Mouse (Mus musculus): ENCODE results near the gene Ndnf.

Gene Ndnf

DNA sequence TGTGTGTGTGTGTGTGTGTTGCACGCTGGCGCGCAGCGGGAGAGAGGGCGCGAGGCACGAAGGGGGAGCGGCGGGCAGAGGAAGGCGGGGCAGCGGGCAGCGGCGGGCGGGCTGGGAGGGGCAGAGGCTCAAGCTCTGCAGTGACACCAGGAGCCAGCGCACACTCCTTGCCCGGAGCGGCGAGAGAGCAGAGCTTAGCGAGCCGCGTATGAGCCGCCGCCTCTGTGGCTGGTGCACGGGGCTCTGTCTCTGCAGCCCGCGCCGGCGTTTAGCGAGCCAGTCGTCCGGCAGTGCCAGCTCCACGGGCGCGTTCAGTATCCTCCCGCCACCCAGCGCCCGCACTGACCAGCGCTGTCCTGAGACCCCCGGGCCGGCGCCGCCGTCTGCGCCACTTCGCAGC is at the start of gene Ndnf:
Gene Ndnf (plus strand): TSS at position 140 of the 400 bp plus-strand sequence.
- no peak for DNase-seq (ENCODE audit: low read depth, low spot score)

DNA sequence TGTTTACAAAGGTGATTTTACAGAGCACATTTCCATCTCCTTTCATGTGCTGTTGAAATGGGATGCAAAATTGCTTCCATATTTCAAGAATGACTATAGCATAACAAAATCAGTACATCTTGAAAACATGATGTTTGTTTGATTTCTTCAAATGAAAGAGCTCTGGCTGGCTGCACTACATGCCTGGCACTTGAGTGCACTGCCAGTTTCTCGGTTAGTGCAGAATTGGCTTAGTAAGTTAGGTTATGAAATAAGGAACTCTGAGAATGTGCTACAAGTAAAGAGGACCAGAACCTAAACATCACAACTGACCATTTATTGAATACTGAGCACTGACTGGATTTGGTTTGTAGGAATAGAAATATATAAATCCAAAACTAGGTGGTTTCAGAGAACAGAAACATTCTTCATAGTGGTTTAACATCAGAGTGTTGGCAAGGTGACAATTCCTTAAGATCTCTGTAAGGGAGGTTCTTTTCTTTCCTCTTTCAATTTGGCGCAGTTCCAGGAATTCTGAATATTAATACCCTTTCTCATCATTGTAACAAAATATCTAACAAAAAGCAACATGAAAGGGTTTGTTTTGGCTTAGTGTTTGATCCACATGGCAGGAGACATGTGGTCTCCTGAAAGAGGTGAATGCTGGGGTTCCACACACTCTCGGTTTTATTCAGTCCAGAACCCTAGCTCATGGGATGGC is 48.2 kb upstream of the Ndnf start:
- no peak for DNase-seq (ENCODE audit: low read depth, low spot score)

DNA sequence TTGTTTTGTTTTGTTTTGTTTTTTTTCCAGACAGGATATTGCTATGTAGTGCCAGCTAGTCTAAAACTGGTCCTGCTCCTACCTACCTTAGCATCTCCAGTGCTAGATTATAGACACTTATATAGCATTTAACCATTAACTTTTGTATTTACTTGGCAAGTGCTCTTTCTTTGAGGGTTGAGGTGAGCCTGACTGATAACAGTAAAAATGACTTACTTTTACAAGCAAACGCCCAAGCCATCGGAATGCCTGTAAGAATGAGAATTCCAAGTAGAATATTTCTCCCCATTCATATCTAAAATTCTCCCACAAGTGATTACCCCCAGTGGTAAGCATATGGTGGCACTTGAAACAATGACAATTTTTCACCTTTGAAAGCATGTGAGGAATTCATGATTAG is 40.8 kb upstream of the Ndnf start:
- DNase-seq (ENCODE audit: low read depth, low spot score), result no peak

DNA sequence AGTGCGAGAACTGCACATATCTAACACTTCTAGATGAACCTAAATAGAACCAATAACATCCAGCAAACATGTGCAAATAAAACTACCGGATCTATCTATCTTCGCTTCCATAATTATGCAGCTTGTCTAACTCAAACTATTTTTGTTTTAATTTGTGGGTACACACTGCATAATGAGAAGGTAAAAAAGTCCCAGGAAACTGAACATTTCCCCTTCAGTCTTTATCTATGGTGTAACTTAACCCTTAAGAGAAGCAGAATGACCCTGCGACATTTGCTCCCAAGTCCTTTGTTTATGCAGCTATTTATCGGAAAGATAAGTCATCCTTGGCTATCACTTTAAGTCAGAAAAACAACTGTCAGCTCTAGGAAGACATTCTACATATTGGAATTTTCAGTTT is 39.2 kb upstream of the Ndnf start:
- no peak for DNase-seq (ENCODE audit: low read depth, low spot score)

DNA sequence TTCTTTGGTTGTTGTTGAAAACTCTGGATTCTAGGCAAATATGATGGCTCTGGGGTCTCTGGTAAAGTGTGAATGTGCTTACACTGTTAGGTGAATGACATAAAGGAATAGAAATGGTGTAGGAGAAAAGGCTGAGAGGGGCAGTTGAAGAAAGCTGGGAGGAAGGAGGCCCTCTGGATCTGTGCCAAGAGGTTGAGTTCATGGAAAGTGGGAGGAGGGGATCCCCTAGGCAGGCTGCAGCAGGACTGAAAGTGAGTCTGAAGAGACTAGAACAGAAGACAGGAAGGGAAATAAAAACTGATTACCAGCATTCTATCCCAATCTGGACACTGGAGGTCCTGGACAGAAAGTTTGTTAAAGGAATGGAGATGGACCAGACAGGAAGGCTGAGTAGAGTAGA is 29.0 kb upstream of the Ndnf start:
- DNase-seq (ENCODE audit: low read depth, low spot score), result no peak

DNA sequence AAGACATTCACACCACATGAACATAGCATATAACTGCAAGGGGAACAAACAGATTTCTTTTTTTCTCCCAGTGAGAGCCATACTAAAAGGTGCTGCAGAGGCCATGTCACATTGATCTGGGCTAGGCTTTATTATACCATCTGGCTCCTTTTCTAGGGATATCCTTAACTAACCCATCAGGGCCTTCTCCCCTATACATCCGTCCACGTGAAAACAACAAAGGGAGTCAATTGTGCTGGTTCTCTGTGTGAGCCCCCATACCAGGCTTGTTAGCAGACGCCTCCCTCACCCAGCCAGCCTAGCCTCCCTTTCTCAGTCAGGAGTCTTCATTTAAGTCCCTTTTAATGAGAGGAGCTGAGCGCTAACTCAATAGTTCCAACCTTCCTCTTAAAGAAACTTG is 27.3 kb upstream of the Ndnf start:
- DNase-seq (ENCODE audit: low read depth, low spot score), result no peak

DNA sequence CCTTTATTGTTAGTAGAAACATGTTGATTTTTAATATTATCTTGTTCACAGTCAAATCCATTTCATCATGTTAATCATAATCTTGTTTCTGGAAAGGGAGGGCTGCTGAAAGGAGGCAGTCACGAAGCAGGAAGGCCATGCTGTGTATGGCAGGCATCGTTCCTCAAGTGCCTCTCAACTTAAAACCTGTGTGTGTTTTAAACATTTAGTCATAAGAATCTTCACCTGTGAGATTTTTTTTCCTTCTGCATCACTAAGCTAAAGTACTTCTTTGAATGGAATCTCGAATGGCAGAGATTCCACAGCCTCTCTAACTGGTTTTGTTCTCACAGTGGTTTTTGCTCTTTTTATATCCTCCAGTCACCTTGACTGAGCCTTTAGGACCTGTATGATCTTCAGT is 25.0 kb upstream of the Ndnf start:
- DNase-seq (ENCODE audit: low read depth, low spot score), result no peak

DNA sequence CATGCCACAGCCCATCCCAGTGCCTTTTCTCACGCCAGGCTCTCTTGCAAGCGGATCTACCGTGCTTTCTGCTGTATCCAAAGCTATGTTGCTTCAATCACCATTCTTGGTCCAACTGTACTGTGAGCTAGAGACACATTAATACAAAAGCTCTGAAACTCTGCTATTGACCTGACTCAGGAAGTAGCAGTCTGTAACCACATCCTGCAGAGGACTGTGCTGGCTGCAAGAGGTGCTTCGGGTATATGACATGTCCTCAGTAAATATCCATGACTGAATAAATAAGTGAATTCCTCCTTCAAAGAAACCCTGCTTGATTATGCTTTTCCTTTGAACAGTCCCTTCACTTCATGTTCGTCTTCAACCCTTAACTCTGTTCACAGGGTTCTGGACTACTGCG is 23.7 kb upstream of the Ndnf start:
- no peak for DNase-seq (ENCODE audit: low read depth, low spot score)

DNA sequence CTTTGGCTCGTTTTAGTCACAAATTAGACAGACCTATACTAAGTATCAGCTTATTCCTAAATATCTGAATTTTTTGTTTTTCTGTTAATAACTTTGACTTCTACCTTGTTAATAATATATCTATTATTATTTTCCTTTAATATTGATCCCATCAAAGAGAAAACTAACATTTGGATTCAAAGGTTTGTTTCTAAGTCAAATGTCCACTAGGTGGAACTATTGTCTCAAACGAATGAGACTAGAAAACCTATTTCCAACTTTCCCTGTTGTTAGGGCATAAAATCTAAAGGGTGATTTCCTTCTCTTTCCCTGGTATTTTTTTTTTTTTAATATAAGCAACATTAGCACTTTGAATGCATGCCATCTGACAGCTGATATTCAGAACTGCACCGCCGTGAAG is 20.0 kb upstream of the Ndnf start:
- no peak for DNase-seq (ENCODE audit: low read depth, low spot score)

DNA sequence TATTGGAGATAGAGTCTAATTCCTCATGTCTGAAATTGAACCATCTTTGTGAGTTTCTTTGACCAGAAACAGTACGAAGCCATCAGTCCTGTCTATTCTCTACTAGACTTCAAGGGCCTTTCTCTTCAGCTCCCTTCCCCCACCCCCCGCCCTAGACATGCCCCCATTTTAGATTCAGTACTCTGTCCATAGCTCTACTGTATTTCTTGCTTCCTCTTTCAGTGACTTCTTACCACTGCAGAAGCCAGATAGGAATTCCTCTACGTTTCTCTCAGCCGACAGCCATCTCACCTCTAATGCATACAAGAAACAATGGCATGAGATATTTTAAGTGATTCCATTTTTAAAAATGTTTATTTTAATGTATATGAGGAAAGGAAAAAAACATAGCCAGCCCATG is 10.1 kb upstream of the Ndnf start:
- no peak for DNase-seq (ENCODE audit: low read depth, low spot score)

DNA sequence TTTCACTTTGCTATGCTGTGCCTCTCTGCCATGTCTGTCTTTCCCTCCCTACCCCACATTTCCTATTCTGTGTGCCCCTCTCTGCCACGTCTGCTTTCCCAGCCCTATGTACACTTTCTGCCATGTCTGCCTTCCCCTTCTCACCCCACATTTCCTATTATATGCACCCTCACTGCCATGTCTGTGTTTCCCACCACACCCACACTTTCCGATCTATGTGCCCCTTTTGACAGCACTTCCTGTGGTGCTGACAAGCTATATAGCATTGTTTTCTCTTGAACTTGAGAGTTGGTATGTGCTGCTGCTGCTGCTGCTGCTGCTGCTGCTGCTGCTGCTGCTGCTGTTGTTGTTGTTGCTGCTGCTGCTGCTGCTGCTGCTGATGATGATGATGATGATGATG is 9.3 kb upstream of the Ndnf start:
- DNase-seq (ENCODE audit: low read depth, low spot score), result no peak

DNA sequence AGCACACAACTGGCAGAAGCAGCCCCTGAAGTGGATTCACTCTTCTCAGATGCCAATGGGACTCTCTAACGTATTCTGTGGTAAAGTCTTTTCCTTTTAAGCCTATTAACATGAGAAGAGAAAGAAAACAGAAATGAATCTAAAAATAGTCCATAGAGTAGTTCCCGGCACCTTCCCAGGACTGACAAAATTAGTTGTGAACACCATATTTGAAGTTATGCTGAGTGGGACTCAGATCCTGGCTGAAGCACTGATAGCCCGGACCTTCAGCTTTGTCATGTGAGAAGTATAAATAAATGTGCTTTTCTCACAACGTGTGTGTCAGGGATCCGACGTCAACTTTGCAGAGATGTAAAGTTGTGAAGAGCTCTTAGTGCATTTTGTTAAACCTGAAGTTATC is 7.4 kb upstream of the Ndnf start:
- DNase-seq (ENCODE audit: low read depth, low spot score), result no peak

DNA sequence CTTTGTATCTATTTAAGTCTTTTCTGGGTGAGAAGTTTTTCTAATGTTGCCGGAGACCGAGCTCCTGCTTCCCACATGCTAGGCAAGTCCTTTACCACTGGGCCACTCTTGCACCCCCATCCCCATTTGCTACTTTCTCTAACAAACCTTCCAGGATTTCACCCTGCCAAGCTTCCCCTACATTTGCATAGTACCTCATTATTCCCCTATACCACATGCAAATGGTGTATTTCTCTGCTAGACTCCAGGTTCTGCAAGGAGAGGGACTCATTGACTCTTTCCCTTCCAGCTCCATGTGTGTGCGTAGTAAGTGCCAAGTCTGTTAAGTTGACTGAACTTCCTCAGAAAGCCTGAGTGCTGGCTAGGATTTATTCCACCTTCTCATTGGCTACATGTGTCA is 5.1 kb upstream of the Ndnf start:
- DNase-seq (ENCODE audit: low read depth, low spot score), result no peak

DNA sequence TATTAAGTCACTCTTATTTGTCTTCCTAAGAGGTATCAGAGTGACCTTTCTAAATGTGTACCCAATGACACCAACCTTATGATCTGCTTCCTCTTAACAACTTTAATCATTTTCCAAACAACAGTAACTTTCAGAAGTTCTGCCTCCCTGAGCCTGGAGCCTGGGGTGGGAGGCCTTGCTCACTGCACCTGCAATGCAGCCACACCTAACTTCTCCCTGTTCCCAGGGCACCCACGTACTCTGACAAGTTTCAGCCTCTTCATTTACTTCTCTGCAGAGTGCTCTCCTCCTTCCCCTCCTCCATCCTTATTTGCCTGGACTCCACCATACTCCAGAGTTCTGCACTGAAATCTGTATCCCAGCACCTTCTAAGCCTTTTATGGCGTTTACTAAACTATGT is 1.4 kb upstream of the Ndnf start:
- DNase-seq (ENCODE audit: low read depth, low spot score), result no peak

DNA sequence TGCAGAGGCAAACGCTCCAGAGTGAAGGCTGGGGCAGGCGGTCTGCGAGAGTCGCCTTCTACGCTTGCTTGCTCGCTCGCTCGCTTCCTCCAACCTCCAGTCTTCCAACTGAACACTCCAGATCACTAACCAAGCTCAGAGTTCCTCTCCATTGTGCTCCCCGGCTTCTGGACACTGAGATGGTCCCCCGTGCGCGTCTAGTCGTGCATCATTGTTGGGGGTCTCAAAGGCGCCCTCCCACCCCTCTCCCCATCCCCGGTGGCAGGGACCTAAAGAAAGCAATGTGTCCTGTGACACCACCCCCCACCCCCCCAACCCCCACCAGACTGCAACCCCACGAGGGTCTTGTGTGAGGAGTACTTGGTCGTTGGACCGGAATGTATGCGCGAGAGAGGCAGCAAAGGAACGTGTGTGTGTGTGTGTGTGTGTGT is 394 bp upstream of the Ndnf start:
- no peak for DNase-seq (ENCODE audit: low read depth, low spot score)

DNA sequence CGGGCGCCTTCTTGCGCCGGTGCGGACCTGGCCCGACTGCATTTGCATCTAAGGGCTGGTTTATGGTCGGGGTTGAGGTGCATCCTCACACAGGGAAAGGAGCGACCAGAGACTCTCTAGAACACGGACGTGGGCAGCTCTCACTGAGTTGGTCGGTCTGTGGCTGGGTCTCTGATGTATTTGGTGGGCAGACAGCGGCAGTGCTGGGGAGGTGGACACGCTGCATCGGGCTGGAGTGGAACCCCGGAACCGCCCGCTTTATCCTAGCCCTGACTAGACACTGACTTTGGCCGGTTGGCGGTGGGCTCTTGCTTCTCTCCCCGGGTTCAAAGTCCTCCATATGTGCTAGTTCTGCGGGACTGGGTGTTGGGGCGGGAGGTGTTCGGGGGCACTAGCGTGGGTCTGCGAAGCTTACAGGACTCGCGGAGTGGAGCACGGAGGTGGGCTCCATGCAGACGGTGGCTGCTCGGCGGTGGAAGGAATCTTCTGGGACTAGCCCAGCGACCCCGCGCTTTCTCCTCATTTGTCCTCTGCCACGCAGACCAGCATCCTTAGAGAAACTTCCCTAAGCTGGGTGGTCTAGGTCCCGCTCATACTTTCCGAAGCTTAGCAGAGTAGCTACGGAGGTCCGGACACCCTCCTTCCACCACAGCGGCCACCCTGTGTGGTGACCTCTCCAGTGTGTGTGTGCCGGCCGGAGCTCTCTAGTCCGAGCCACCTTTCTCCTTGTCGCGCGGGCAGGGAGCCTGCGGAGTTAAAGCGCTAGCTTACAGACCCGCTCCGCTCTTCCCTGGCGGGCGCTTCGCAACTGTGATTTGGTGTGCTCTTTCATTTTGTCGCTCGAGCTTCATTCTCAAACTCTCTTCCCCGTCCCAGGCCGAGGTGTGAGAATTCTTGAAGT is 991 bp downstream of the Ndnf start:
- no peak for DNase-seq (ENCODE audit: low read depth, low spot score)

DNA sequence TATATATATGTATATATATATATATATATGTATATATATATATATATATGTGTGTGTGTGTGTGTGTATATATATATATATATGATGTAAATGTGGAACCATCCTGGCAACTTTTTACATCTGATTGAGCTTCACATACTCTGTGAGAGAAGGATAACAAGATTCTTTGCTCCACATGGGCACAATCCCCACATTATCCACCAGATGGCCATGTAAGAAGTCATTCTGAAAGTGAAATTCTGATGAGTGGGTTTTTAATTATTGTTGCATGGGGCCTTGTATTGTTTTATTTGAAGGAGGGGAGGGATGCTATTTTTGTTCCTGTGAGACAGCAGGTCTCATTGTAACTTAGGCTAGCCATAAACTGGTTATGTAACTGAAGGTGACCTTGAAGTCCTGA is 22.5 kb downstream of the Ndnf start:
- DNase-seq (ENCODE audit: low read depth, low spot score), result no peak

DNA sequence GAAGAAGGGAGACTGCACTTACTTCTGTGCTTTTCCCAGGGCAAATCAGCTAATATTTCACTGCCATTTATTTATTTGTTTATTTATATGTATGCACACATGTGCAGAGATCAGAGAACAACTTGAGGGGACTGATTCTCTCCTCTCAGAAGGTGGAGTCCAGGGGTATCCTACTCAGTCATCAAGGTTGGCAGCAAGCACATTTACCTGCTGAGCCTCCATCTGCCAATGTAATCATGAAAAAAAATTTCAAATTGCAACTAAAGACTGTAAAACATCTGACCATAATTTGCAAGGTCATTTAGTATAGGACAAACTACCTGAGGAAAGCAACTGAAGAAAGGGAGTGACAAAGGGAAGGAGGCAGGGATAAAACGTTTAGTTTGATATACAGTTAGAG is 49.3 kb downstream of the Ndnf start:
- DNase-seq (ENCODE audit: low read depth, low spot score), result no peak

DNA sequence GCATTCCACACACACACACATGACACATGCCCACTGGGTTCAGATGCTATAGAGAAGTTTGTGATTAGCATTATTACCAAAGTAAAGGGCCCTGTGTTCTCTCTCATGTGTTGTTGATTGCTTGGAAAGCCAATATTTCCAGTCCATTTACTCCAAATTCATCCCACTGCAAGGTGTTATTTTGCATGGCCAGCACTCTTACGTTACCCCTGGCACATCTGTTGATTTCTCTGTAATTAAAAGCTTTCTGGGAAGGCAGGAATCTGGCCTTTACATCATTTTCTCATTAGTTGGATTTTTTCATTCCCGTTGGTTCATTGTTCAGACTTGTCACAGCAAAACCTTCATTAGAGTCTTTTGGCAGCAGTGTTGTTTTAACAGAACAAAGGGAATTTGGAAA is 54.3 kb downstream of the Ndnf start:
- DNase-seq (ENCODE audit: low read depth, low spot score), result no peak

DNA sequence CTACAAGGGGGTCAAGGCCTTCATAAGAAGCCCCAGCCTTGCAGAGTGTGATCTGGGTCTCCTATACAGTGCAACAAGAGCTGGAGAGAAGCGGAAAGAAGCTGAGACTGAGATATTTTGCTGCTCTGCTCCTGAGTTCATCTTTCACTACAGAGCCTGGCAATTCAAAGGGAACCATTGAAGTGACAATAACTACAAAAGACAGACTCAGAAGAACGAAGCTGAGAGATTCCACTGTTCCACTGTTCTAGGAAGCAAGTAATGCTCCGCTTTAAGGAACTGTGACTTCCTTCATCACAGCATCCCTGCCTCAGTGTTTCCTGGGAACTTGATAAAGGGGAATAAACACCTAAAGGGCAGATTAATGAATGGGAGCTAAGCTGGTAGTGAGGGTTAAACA is 56.9 kb downstream of the Ndnf start:
- DNase-seq (ENCODE audit: low read depth, low spot score), result no peak

DNA sequence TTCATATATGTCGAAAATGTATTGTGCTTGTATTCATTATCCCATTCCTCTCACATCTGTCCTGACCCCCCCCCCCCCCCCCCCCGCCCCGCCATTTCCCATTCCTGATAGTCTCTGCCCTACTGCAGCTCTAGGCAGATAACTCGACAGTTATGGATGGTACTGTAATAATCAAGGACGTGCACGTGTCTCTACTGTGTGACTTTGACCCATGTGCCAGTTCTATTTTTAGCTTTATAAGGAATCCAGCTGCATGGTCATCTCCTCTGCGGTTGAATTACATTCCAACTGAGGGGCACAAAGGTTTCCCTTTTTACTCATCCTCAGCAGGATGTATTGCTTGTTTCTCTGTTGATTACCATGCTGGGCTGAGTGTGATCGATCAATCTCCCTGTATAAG is 68.1 kb downstream of the Ndnf start:
- DNase-seq (ENCODE audit: low read depth, low spot score), result no peak

DNA sequence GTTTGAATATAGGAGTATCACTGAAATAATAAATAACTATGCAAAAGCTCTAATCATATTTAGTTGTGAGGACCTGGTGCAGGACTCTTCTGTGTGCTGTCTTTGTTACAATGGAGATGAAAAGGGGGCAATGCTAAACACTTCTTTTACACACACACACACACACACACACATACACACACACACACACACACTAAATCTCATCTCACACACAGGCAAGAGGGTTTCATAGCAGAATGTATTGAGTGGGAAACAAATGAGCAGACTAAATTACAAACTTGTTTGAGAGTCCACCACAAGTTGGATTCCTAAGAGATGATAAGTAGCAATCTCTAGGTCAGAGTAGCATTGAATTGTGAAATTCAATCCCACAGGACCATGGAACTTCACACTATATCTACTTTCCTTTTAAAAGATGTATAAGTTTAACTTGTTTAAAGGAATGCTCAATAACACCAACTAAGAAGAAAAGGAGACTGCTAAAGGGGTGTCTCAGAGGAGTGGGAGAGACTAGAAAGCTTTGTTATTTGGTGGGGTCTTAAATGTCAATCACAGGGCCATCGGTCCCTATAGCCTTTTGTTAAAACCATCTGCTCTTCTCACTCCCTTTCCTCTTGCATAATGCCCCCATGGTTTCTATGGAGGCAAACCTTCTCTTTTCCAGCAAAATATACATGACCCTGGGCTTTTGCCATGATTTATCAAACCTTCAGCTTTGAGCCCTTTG is 71.9 kb downstream of the Ndnf start:
- no peak for DNase-seq (ENCODE audit: low read depth, low spot score)

DNA sequence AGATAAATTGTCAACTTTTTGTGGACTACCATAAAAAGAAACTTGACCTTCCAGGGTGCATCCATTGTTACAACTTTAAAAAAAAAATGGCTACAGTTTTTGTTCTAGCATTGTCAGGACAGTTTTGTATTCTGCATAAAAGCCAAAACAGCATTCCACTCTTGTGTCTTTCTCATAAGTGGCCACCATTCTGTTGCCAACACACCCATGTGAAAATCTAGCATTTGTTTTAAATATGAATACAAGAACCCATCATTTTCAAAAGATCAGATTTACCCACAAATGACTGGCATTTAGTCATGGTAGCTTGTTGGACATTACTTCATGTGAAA is 72.4 kb downstream of the Ndnf start:
- DNase-seq (ENCODE audit: low read depth, low spot score), result no peak
